Mouse (Mus musculus): ENCODE data around the gene Tssk1.

The Tssk1 gene

GRCm38 (mm10) chr16:17945081-17945831, 51.2 kb downstream of the Tssk1 start:
- no peak for DNase-seq (ENCODE audit: low read depth, low spot score)

Measured in 3T3-L1 (cell line).